8 mouse cellular contexts compared by ENCODE assay signal in genomic region chr16:10664921-10665894, GRCm38 (mm10).
DNase-seq lines count a peak whose midpoint lies in the region; ATAC-seq and TF ChIP-seq lines count a peak whose summit lies in the region.

No protein-coding gene starts in this region.

- H3K9me3 ChIP-seq in hindbrain, embryonic 10.5 days, result no peaks in the 10 kb centered on the region
- H3K9me3 ChIP-seq in hindbrain, embryonic 11.5 days (ENCODE audit: control insufficient read depth, low read length), result no peaks in the 10 kb centered on the region
- H3K9me3 ChIP-seq in ES-Bruce4 (replicated peaks; ENCODE audit: control insufficient read depth, insufficient read depth, low read length, poor library complexity, severe bottlenecking), result no peaks in the 10 kb centered on the region
- no peaks in the 10 kb centered on the region for H3K9me3 ChIP-seq in liver, postnatal 0 days (ENCODE audit: low read length)

- TF ChIP-seq CTCF in ES-Bruce4 (IDR thresholded peaks at IDR 0.05; ENCODE audit: low read depth, low read length), result peak; percentile 47
- TF ChIP-seq CTCF in embryonic fibroblast, embryonic 13.5 days (IDR thresholded peaks at IDR 0.05; ENCODE audit: borderline replicate concordance, insufficient read depth, low read length), result peak; percentile 68; the same call in 1 of the 2 replicates
- TF ChIP-seq CTCF in liver, postnatal 0 days (IDR thresholded peaks at IDR 0.05; ENCODE audit: low read depth), result peak; percentile 83

- no peak overlapping the region for H3K4me3 ChIP-seq in hindbrain, embryonic 10.5 days
- no peak overlapping the region for H3K4me3 ChIP-seq in hindbrain, embryonic 11.5 days (ENCODE audit: low read depth, low read length)
- H3K4me3 ChIP-seq in ES-Bruce4 (ENCODE audit: low read depth, low read length), result no peak overlapping the region
- H3K4me3 ChIP-seq in embryonic fibroblast, embryonic 13.5 days (ENCODE audit: insufficient read depth, low read length), result no peak overlapping the region
- H3K4me3 ChIP-seq in liver, postnatal 0 days (ENCODE audit: low read depth, low read length), result no peak overlapping the region

- peak overlapping the region; percentile 9; the same call in 1 of the 2 replicates for H3K27ac ChIP-seq in hindbrain, embryonic 10.5 days
- H3K27ac ChIP-seq in hindbrain, embryonic 11.5 days (ENCODE audit: low read depth, low read length), result no peak overlapping the region
- H3K27ac ChIP-seq in ES-Bruce4 (ENCODE audit: insufficient read depth, low read length), result no peak overlapping the region
- H3K27ac ChIP-seq in embryonic fibroblast, embryonic 13.5 days (ENCODE audit: insufficient read depth, low read length), result peak overlapping the region; percentile 7; the same call in 1 of the 2 replicates
- 0 out of 2 replicates have a peak overlapping the region, but pooled peaks have one; percentile 11 for H3K27ac ChIP-seq in liver, postnatal 0 days (ENCODE audit: low read depth)

- no peaks in the 10 kb centered on the region for H3K27me3 ChIP-seq in hindbrain, embryonic 10.5 days (ENCODE audit: insufficient read depth, poor library complexity, severe bottlenecking)
- no peaks in the 10 kb centered on the region for H3K27me3 ChIP-seq in hindbrain, embryonic 11.5 days (ENCODE audit: control insufficient read depth, insufficient read depth, low read length)
- H3K27me3 ChIP-seq in ES-Bruce4 (ENCODE audit: control insufficient read depth, insufficient read depth, low read length, poor library complexity, severe bottlenecking), result no peaks in the 10 kb centered on the region
- H3K27me3 ChIP-seq in liver, postnatal 0 days (ENCODE audit: insufficient read depth, low read length), result no peaks in the 10 kb centered on the region

- no peak for ATAC-seq in hindbrain, embryonic 11.5 days (ENCODE audit: low FRiP score)
- ATAC-seq in inflammation-experienced regulatory T-cells, adult 6 months, result peak; percentile 69
- peak; percentile 61 for ATAC-seq in liver, postnatal 0 days

- H3K9ac ChIP-seq in hindbrain, embryonic 11.5 days (ENCODE audit: low read depth, low read length), result no peak overlapping the region
- no peak overlapping the region for H3K9ac ChIP-seq in ES-Bruce4 (ENCODE audit: low read depth, poor library complexity, severe bottlenecking)
- no peak overlapping the region; the same call in 1 of the 2 replicates for H3K9ac ChIP-seq in liver, postnatal 0 days (replicated peaks)

- 66% methylated on average over 12 of the region's 12 CpGs for WGBS in hindbrain, embryonic 10.5 days
- WGBS in hindbrain, embryonic 11.5 days, result 62% methylated on average over 12 of the region's 12 CpGs
- 41% methylated on average over 12 of the region's 12 CpGs for WGBS in liver, postnatal 0 days (ENCODE audit: insufficient replicate concordance)

- H3K4me1 ChIP-seq in hindbrain, embryonic 10.5 days (replicated peaks), result peaks cover 24% of the 10 kb centered on the region
- no peaks in the 10 kb centered on the region for H3K4me1 ChIP-seq in hindbrain, embryonic 11.5 days (replicated peaks; ENCODE audit: control insufficient read depth, insufficient read depth, low read length)
- no peaks in the 10 kb centered on the region for H3K4me1 ChIP-seq in ES-Bruce4 (ENCODE audit: control insufficient read depth, insufficient read depth, low read length)
- H3K4me1 ChIP-seq in embryonic fibroblast, embryonic 13.5 days (ENCODE audit: control insufficient read depth, insufficient read depth, low read length), result peaks cover 4% of the 10 kb centered on the region; the same call in 1 of the 2 replicates
- H3K4me1 ChIP-seq in liver, postnatal 0 days (ENCODE audit: insufficient read depth), result peaks cover 30% of the 10 kb centered on the region

- TF ChIP-seq EP300 in ES-Bruce4 (IDR thresholded peaks at IDR 0.05; ENCODE audit: insufficient read depth, low read depth, low read length), result no peak
- no peak; the same call in 1 of the 2 replicates for TF ChIP-seq EP300 in liver, postnatal 0 days (IDR thresholded peaks at IDR 0.05; ENCODE audit: low read depth)

- no peak for TF ChIP-seq POLR2A in ES-Bruce4 (IDR thresholded peaks at IDR 0.05; ENCODE audit: insufficient read depth, low read length)
- TF ChIP-seq POLR2A in embryonic fibroblast, embryonic 13.5 days (IDR thresholded peaks at IDR 0.05; ENCODE audit: low read depth, low read length), result no peak

- H3K4me2 ChIP-seq in hindbrain, embryonic 11.5 days (replicated peaks; ENCODE audit: low read depth, low read length), result no peak overlapping the region
- no peak overlapping the region for H3K4me2 ChIP-seq in liver, postnatal 0 days (ENCODE audit: low read depth, low read length)

- H3K36me3 ChIP-seq in hindbrain, embryonic 10.5 days, result no peaks in the 10 kb centered on the region
- no peaks in the 10 kb centered on the region for H3K36me3 ChIP-seq in hindbrain, embryonic 11.5 days (ENCODE audit: control insufficient read depth, insufficient read depth, low read length)
- H3K36me3 ChIP-seq in ES-Bruce4 (ENCODE audit: control insufficient read depth, insufficient read depth, low read length, poor library complexity, severe bottlenecking), result no peaks in the 10 kb centered on the region
- no peaks in the 10 kb centered on the region for H3K36me3 ChIP-seq in liver, postnatal 0 days (replicated peaks; ENCODE audit: insufficient read depth, low read length)

- no peak for DNase-seq in hindbrain, embryonic 10.5 days (ENCODE audit: low spot score)
- no peak for DNase-seq in hindbrain, embryonic 11.5 days (ENCODE audit: low spot score)
- DNase-seq in liver, postnatal 0 days, result peak; percentile 51
- DNase-seq in retina, postnatal 1 day, result peak; percentile 22
- DNase-seq in cerebellum, postnatal 4 days (ENCODE audit: low spot score in 2 of 2), result no peak

Comparison
In these comparisons a context has a peak if more than half of its experiments do, and no peak if none do; other contexts are left out.
1. H3K27ac ChIP-seq: peak in hindbrain, embryonic 10.5 days (single experiment), embryonic fibroblast, embryonic 13.5 days (single experiment) and liver, postnatal 0 days (single experiment); none in hindbrain, embryonic 11.5 days (single experiment) and ES-Bruce4 (single experiment).
2. DNase-seq: peak in liver, postnatal 0 days (single experiment) and retina, postnatal 1 day (single experiment); none in hindbrain, embryonic 10.5 days (single experiment), hindbrain, embryonic 11.5 days (single experiment) and cerebellum, postnatal 4 days (0 of 2).
3. Peak in every context shown above with its lines, with median percentiles within 50 percentile points of each other: CTCF ChIP-seq.